Mouse (Mus musculus): Measurements from ENCODE around the gene Plk5. TPM values are rescaled to one million over a fixed set of nuclear protein-coding genes. Genes with fewer than 3 reads are reported as not detected.

Plk5 gene
- polyA plus RNA-seq, 1 experiment = 0.05 TPM

GRCm38 (mm10) chr10:80371411-80371966 lies 15.2 kb downstream of the Plk5 start:
- no peak overlapping the region for H3K4me3 ChIP-seq
- H3K36me3 ChIP-seq (ENCODE audit: control insufficient read depth, insufficient read depth) = no peaks in the 10 kb centered on the region
- H3ac ChIP-seq (ENCODE audit: control insufficient read depth, insufficient read length) = no peak overlapping the region
- H3K79me2 ChIP-seq (ENCODE audit: control insufficient read depth, insufficient read depth) = no peaks in the 10 kb centered on the region
- peak overlapping the region; percentile 18 for H3K4me2 ChIP-seq (ENCODE audit: low read depth)
- H3K27me3 ChIP-seq (ENCODE audit: control insufficient read depth, insufficient read depth, insufficient read length) = no peaks in the 10 kb centered on the region
- no peak for TF ChIP-seq POLR2A (IDR thresholded peaks at IDR 0.05; ENCODE audit: insufficient read length, low read depth)
- TF ChIP-seq MYOG (IDR thresholded peaks at IDR 0.05; ENCODE audit: control insufficient read depth in 1 of 3, insufficient read depth in 1 of 3, insufficient read length in 2 of 3, low read depth in 2 of 3) = no peak
- TF ChIP-seq MYOD1 (IDR thresholded peaks at IDR 0.05; ENCODE audit: control insufficient read depth in 1 of 3, insufficient read length in 2 of 3, low read depth in 2 of 3) = no peak
- no peak for TF ChIP-seq MAX (IDR thresholded peaks at IDR 0.05; ENCODE audit: low read depth)
- no peak for TF ChIP-seq E2F4 (IDR thresholded peaks at IDR 0.05; ENCODE audit: insufficient read depth)
- no peak for TF ChIP-seq POLR2AphosphoS2 (IDR thresholded peaks at IDR 0.05; ENCODE audit: insufficient read length, low read depth)
- TF ChIP-seq TCF12 (IDR thresholded peaks at IDR 0.05; ENCODE audit: insufficient read depth, poor library complexity, severe bottlenecking) = no peak
- TF ChIP-seq USF1 (IDR thresholded peaks at IDR 0.05; ENCODE audit: low read depth) = no peak

GRCm38 (mm10) chr10:80371983-80372382 lies 15.7 kb downstream of the Plk5 start:
- H3K4me3 ChIP-seq = no peak overlapping the region
- peak overlapping the region; percentile 18 for H3K4me2 ChIP-seq (ENCODE audit: low read depth)
- H3K27me3 ChIP-seq (ENCODE audit: control insufficient read depth, insufficient read depth, insufficient read length) = no peaks in the 10 kb centered on the region
- H3K36me3 ChIP-seq (ENCODE audit: control insufficient read depth, insufficient read depth) = no peaks in the 10 kb centered on the region
- H3ac ChIP-seq (ENCODE audit: control insufficient read depth, insufficient read length) = no peak overlapping the region
- no peaks in the 10 kb centered on the region for H3K79me2 ChIP-seq (ENCODE audit: control insufficient read depth, insufficient read depth)
- no peak for TF ChIP-seq POLR2AphosphoS2 (IDR thresholded peaks at IDR 0.05; ENCODE audit: insufficient read length, low read depth)
- no peak for TF ChIP-seq TCF12 (IDR thresholded peaks at IDR 0.05; ENCODE audit: insufficient read depth, poor library complexity, severe bottlenecking)
- no peak for TF ChIP-seq SRF (IDR thresholded peaks at IDR 0.05; ENCODE audit: control insufficient read depth, insufficient read length, low read depth)
- TF ChIP-seq CEBPB (IDR thresholded peaks at IDR 0.05; ENCODE audit: insufficient read depth, poor library complexity, severe bottlenecking) = no peak
- no peak for TF ChIP-seq E2F4 (IDR thresholded peaks at IDR 0.05; ENCODE audit: insufficient read depth)
- TF ChIP-seq TCF3 (IDR thresholded peaks at IDR 0.05; ENCODE audit: insufficient read length, low read depth) = no peak
- TF ChIP-seq MAX (IDR thresholded peaks at IDR 0.05; ENCODE audit: low read depth) = no peak
- TF ChIP-seq MYOD1 (IDR thresholded peaks at IDR 0.05; ENCODE audit: control insufficient read depth in 1 of 3, insufficient read length in 2 of 3, low read depth in 2 of 3) = no peak
- TF ChIP-seq POLR2A (IDR thresholded peaks at IDR 0.05; ENCODE audit: insufficient read length, low read depth) = no peak
- TF ChIP-seq MYOG (IDR thresholded peaks at IDR 0.05; ENCODE audit: control insufficient read depth in 1 of 3, insufficient read depth in 1 of 3, insufficient read length in 2 of 3, low read depth in 2 of 3) = no peak
- TF ChIP-seq REST (IDR thresholded peaks at IDR 0.05; ENCODE audit: insufficient read depth, insufficient read length) = no peak
- no peak for TF ChIP-seq USF1 (IDR thresholded peaks at IDR 0.05; ENCODE audit: low read depth)

- Histone ChIP-seq H3K36me3 (ENCODE audit: control insufficient read depth, insufficient read depth) (no peaks in the 10 kb centered on the region), H3K4me3 (no peak overlapping the region), H3K4me2 (ENCODE audit: low read depth) (no peak overlapping the region), H3ac (ENCODE audit: control insufficient read depth, insufficient read length) (no peak overlapping the region), H3K27me3 (ENCODE audit: control insufficient read depth, insufficient read depth, insufficient read length) (no peaks in the 10 kb centered on the region), H3K79me2 (ENCODE audit: control insufficient read depth, insufficient read depth) (no peaks in the 10 kb centered on the region)
- no peak for TF ChIP-seq E2F4 (IDR thresholded peaks at IDR 0.05; ENCODE audit: insufficient read depth)
- TF ChIP-seq TCF3 (IDR thresholded peaks at IDR 0.05; ENCODE audit: insufficient read length, low read depth) = no peak
- no peak for TF ChIP-seq SRF (IDR thresholded peaks at IDR 0.05; ENCODE audit: control insufficient read depth, insufficient read length, low read depth)
- TF ChIP-seq POLR2A (IDR thresholded peaks at IDR 0.05; ENCODE audit: insufficient read length, low read depth) = no peak
- TF ChIP-seq USF1 (IDR thresholded peaks at IDR 0.05; ENCODE audit: low read depth) = no peak
- TF ChIP-seq TCF12 (IDR thresholded peaks at IDR 0.05; ENCODE audit: insufficient read depth, poor library complexity, severe bottlenecking) = no peak
- TF ChIP-seq MYOD1 (IDR thresholded peaks at IDR 0.05; ENCODE audit: control insufficient read depth in 1 of 3, insufficient read length in 2 of 3, low read depth in 2 of 3) = no peak
- no peak for TF ChIP-seq REST (IDR thresholded peaks at IDR 0.05; ENCODE audit: insufficient read depth, insufficient read length)
Measured at GRCm38 (mm10) chr10:80372706-80373105, 16.4 kb downstream of the Plk5 start.

GRCm38 (mm10) chr10:80374063-80374462 lies 17.8 kb downstream of the Plk5 start:
- H3K4me2 ChIP-seq (ENCODE audit: low read depth) = no peak overlapping the region
- no peaks in the 10 kb centered on the region for H3K36me3 ChIP-seq (ENCODE audit: control insufficient read depth, insufficient read depth)
- TF ChIP-seq CEBPB (IDR thresholded peaks at IDR 0.05; ENCODE audit: insufficient read depth, poor library complexity, severe bottlenecking) (no peak), POLR2AphosphoS2 (IDR thresholded peaks at IDR 0.05; ENCODE audit: insufficient read length, low read depth) (no peak), SRF (IDR thresholded peaks at IDR 0.05; ENCODE audit: control insufficient read depth, insufficient read length, low read depth) (no peak), TCF3 (IDR thresholded peaks at IDR 0.05; ENCODE audit: insufficient read length, low read depth) (no peak), REST (IDR thresholded peaks at IDR 0.05; ENCODE audit: insufficient read depth, insufficient read length) (no peak), TCF12 (IDR thresholded peaks at IDR 0.05; ENCODE audit: insufficient read depth, poor library complexity, severe bottlenecking) (no peak)
- H3K27me3 ChIP-seq (ENCODE audit: control insufficient read depth, insufficient read depth, insufficient read length) = no peaks in the 10 kb centered on the region
- no peaks in the 10 kb centered on the region for H3K79me2 ChIP-seq (ENCODE audit: control insufficient read depth, insufficient read depth)
- no peak overlapping the region for H3K4me3 ChIP-seq
- H3ac ChIP-seq (ENCODE audit: control insufficient read depth, insufficient read length) = no peak overlapping the region

- H3ac ChIP-seq (ENCODE audit: control insufficient read depth, insufficient read length) = no peak overlapping the region
- H3K4me2 ChIP-seq (ENCODE audit: low read depth) = no peak overlapping the region
- H3K4me3 ChIP-seq = no peak overlapping the region
- TF ChIP-seq TCF3 (IDR thresholded peaks at IDR 0.05; ENCODE audit: insufficient read length, low read depth) = no peak
- TF ChIP-seq USF1 (IDR thresholded peaks at IDR 0.05; ENCODE audit: low read depth) = no peak
- no peak for TF ChIP-seq POLR2A (IDR thresholded peaks at IDR 0.05; ENCODE audit: insufficient read length, low read depth)
- TF ChIP-seq REST (IDR thresholded peaks at IDR 0.05; ENCODE audit: insufficient read depth, insufficient read length) = no peak
- TF ChIP-seq POLR2AphosphoS2 (IDR thresholded peaks at IDR 0.05; ENCODE audit: insufficient read length, low read depth) = no peak
- TF ChIP-seq CEBPB (IDR thresholded peaks at IDR 0.05; ENCODE audit: insufficient read depth, poor library complexity, severe bottlenecking) = no peak
- TF ChIP-seq MYOG (IDR thresholded peaks at IDR 0.05; ENCODE audit: control insufficient read depth in 1 of 3, insufficient read depth in 1 of 3, insufficient read length in 2 of 3, low read depth in 2 of 3) = no peak
- no peak for TF ChIP-seq E2F4 (IDR thresholded peaks at IDR 0.05; ENCODE audit: insufficient read depth)
- no peak for TF ChIP-seq SRF (IDR thresholded peaks at IDR 0.05; ENCODE audit: control insufficient read depth, insufficient read length, low read depth)
- peaks cover 4% of the 10 kb centered on the region for H3K36me3 ChIP-seq (ENCODE audit: control insufficient read depth, insufficient read depth)
- H3K27me3 ChIP-seq (ENCODE audit: control insufficient read depth, insufficient read depth, insufficient read length) = no peaks in the 10 kb centered on the region
- H3K79me2 ChIP-seq (ENCODE audit: control insufficient read depth, insufficient read depth) = no peaks in the 10 kb centered on the region
Measured at GRCm38 (mm10) chr10:80376160-80376559, 19.9 kb downstream of the Plk5 start.

All from myocyte (in vitro differentiated cells).